Mouse (Mus musculus): ENCODE data around the gene Ttc23. TPM values are rescaled to one million over a fixed set of nuclear protein-coding genes. Genes with fewer than 3 reads are reported as not detected.

The Ttc23 gene
- total RNA-seq, 1 experiment = 9.4 TPM

DNA sequence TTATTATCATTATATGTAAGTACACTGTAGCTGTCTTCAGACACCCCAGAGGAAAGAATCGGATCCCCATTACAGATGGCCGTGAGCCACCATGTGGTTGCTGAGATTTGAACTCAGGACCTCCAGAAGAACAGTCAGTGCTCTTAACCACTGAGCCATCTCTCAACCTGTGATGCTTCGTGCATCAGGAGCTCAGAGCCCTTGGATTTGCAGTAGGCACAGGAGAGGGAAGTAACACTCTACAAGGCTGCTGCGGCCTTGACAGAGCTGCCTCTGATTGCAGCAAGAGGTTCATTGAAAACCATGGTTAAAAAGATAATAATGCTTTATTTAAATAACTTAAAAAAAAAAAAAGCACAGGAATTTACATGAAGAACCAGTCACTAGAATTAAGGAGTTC lies 1.2 kb downstream of the Ttc23 start:
- no peak overlapping the region for H3K27ac ChIP-seq (ENCODE audit: insufficient read depth, low read depth, low read length, poor library complexity, severe bottlenecking)
- H3K36me3 ChIP-seq (ENCODE audit: control insufficient read depth, insufficient read depth, low read length, poor library complexity, severe bottlenecking) = no peaks in the 10 kb centered on the region
- H3K4me3 ChIP-seq (ENCODE audit: insufficient read depth in 1 of 2, low read depth in 1 of 2, low read length in 2 of 2, poor library complexity in 1 of 2, severe bottlenecking in 1 of 2) = peak overlapping the region in 1 of 2 experiments; percentile 76; a peak in 1 of 4 replicates
- no peak overlapping the region for H3K9ac ChIP-seq (ENCODE audit: insufficient read depth, low read depth, low read length, poor library complexity, severe bottlenecking)
- TF ChIP-seq MAFK (IDR thresholded peaks at IDR 0.05; ENCODE audit: insufficient read depth, low read depth, low read length) (no peak), ZC3H11A (IDR thresholded peaks at IDR 0.05; ENCODE audit: borderline replicate concordance, low read depth, low read length) (no peak), HCFC1 (IDR thresholded peaks at IDR 0.05; ENCODE audit: borderline replicate concordance, insufficient read depth, low read length) (no peak), CHD2 (IDR thresholded peaks at IDR 0.05; ENCODE audit: low read depth, low read length) (no peak), ZNF384 (IDR thresholded peaks at IDR 0.05; ENCODE audit: low read depth, low read length) (no peak)
- no peak for DNase-seq (ENCODE audit: low read depth, low spot score)
- in situ Hi-C loops (cut with MboI; ENCODE audit: low sequenced_read_pairs in 2 of 2, unreplicated experiment in 2 of 2) = loop anchor here in 1 of 2 experiments (25.0 kb wide), 1 partner anchor 811 kb away; the partner anchor contains the start of gene Adamts17
- no peaks in the 10 kb centered on the region for H3K9me3 ChIP-seq (ENCODE audit: control insufficient read depth, insufficient read depth, low read depth, low read length)
- peaks cover 3 to 8% of the 10 kb centered on the region in 2 experiments; a peak in 2 of 4 replicates for H3K4me1 ChIP-seq (ENCODE audit: control insufficient read depth in 2 of 2, insufficient read depth in 2 of 2, low read length in 2 of 2, poor library complexity in 1 of 2)

DNA sequence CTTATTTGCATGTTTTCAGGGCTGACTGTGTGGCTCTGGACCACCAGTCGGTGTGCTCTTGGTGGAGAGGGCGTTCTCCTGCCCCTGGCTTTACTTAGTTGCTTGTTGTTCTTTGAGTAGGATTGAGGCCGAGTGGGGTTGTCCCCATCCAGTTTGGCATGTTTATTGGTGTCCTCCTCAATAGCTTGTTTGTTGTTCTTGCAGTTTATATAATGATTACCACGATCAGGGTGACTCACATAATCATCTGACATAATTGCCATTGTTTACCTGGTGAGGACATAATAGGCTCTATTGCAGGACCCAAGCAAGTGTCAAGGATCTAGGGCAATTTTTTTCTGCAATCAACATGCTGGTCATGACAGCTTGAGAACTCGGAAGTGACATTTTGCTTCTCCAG lies 5.0 kb downstream of the Ttc23 start:
- no peak overlapping the region for H3K4me3 ChIP-seq (ENCODE audit: insufficient read depth in 1 of 2, low read depth in 1 of 2, low read length in 2 of 2, poor library complexity in 1 of 2, severe bottlenecking in 1 of 2)
- TF ChIP-seq ZC3H11A (IDR thresholded peaks at IDR 0.05; ENCODE audit: borderline replicate concordance, low read depth, low read length) (no peak), HCFC1 (IDR thresholded peaks at IDR 0.05; ENCODE audit: borderline replicate concordance, insufficient read depth, low read length) (no peak), ZNF384 (IDR thresholded peaks at IDR 0.05; ENCODE audit: low read depth, low read length) (no peak), MAFK (IDR thresholded peaks at IDR 0.05; ENCODE audit: insufficient read depth, low read depth, low read length) (no peak), CHD2 (IDR thresholded peaks at IDR 0.05; ENCODE audit: low read depth, low read length) (no peak)
- DNase-seq (ENCODE audit: low read depth, low spot score) = no peak
- no peak overlapping the region for H3K9ac ChIP-seq (ENCODE audit: insufficient read depth, low read depth, low read length, poor library complexity, severe bottlenecking)
- H3K4me1 ChIP-seq (ENCODE audit: control insufficient read depth in 2 of 2, insufficient read depth in 2 of 2, low read length in 2 of 2, poor library complexity in 1 of 2) = peaks cover 4 to 8% of the 10 kb centered on the region in 2 experiments; a peak in 2 of 4 replicates
- in situ Hi-C loops (cut with MboI; ENCODE audit: low sequenced_read_pairs in 2 of 2, unreplicated experiment in 2 of 2) = no loop called here
- H3K36me3 ChIP-seq (ENCODE audit: control insufficient read depth, insufficient read depth, low read length, poor library complexity, severe bottlenecking) = no peaks in the 10 kb centered on the region
- H3K27ac ChIP-seq (ENCODE audit: insufficient read depth, low read depth, low read length, poor library complexity, severe bottlenecking) = no peak overlapping the region
- no peaks in the 10 kb centered on the region for H3K9me3 ChIP-seq (ENCODE audit: control insufficient read depth, insufficient read depth, low read depth, low read length)

DNA sequence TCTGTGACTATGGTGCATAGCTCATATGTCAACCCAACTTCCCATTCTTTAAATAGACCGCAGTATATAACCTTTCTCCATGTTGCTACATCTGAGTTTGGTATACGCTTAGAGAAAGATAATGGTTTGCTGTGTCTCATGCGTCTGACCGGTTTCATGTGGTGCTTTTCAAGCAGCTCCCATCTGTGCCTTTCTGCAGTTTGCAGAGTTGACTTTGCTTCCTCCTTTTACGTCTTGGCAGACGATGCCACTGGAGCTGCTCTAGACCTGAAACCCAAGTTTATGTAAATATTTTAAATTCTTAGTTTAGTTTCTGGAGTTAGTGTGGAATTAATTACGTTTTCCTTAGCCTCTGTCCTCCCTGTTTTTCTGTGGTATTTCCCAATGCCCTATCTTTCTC lies 7.5 kb downstream of the Ttc23 start:
- H3K9ac ChIP-seq (ENCODE audit: insufficient read depth, low read depth, low read length, poor library complexity, severe bottlenecking) = no peak overlapping the region
- peaks cover 4 to 6% of the 10 kb centered on the region in 2 experiments; a peak in 2 of 4 replicates for H3K4me1 ChIP-seq (ENCODE audit: control insufficient read depth in 2 of 2, insufficient read depth in 2 of 2, low read length in 2 of 2, poor library complexity in 1 of 2)
- no peaks in the 10 kb centered on the region for H3K9me3 ChIP-seq (ENCODE audit: control insufficient read depth, insufficient read depth, low read depth, low read length)
- in situ Hi-C loops (cut with MboI; ENCODE audit: low sequenced_read_pairs in 2 of 2, unreplicated experiment in 2 of 2) = no loop called here
- DNase-seq (ENCODE audit: low read depth, low spot score) = no peak
- TF ChIP-seq ZC3H11A (IDR thresholded peaks at IDR 0.05; ENCODE audit: borderline replicate concordance, low read depth, low read length) (no peak), CHD2 (IDR thresholded peaks at IDR 0.05; ENCODE audit: low read depth, low read length) (no peak), ZNF384 (IDR thresholded peaks at IDR 0.05; ENCODE audit: low read depth, low read length) (no peak), HCFC1 (IDR thresholded peaks at IDR 0.05; ENCODE audit: borderline replicate concordance, insufficient read depth, low read length) (no peak), MAFK (IDR thresholded peaks at IDR 0.05; ENCODE audit: insufficient read depth, low read depth, low read length) (no peak)
- H3K36me3 ChIP-seq (ENCODE audit: control insufficient read depth, insufficient read depth, low read length, poor library complexity, severe bottlenecking) = no peaks in the 10 kb centered on the region
- H3K4me3 ChIP-seq (ENCODE audit: insufficient read depth in 1 of 2, low read depth in 1 of 2, low read length in 2 of 2, poor library complexity in 1 of 2, severe bottlenecking in 1 of 2) = no peak overlapping the region
- no peak overlapping the region for H3K27ac ChIP-seq (ENCODE audit: insufficient read depth, low read depth, low read length, poor library complexity, severe bottlenecking)

DNA sequence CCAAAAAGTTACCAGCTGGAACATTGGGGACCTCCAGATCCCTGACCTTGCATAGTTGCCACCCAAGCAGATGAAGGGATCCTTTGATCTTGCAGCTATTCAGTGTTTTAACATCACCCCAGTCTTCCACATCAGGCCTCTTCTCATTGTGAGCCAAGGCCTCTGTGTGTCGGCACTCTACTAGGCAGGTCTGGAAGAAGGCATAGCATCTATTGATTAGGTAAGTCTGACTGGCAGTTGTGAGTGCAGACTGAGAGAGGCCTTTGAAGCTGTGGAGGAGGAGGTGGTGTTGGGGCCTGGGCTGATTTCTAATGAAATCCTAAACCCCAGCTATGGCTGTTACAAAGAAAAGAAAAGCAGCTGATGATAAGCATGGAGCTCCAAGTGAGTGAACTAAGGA lies 8.0 kb downstream of the Ttc23 start:
- TF ChIP-seq MAFK (IDR thresholded peaks at IDR 0.05; ENCODE audit: insufficient read depth, low read depth, low read length) (no peak), HCFC1 (IDR thresholded peaks at IDR 0.05; ENCODE audit: borderline replicate concordance, insufficient read depth, low read length) (no peak), ZC3H11A (IDR thresholded peaks at IDR 0.05; ENCODE audit: borderline replicate concordance, low read depth, low read length) (no peak), CHD2 (IDR thresholded peaks at IDR 0.05; ENCODE audit: low read depth, low read length) (no peak), ZNF384 (IDR thresholded peaks at IDR 0.05; ENCODE audit: low read depth, low read length) (no peak)
- Histone ChIP-seq H3K27ac (ENCODE audit: insufficient read depth, low read depth, low read length, poor library complexity, severe bottlenecking) (no peak overlapping the region), H3K4me1 (ENCODE audit: control insufficient read depth in 2 of 2, insufficient read depth in 2 of 2, low read length in 2 of 2, poor library complexity in 1 of 2) (peaks cover 4 to 6% of the 10 kb centered on the region in 2 experiments; a peak in 2 of 4 replicates), H3K4me3 (ENCODE audit: insufficient read depth in 1 of 2, low read depth in 1 of 2, low read length in 2 of 2, poor library complexity in 1 of 2, severe bottlenecking in 1 of 2) (peak overlapping the region; percentile 33 to 37; a peak in 2 of 4 replicates), H3K36me3 (ENCODE audit: control insufficient read depth, insufficient read depth, low read length, poor library complexity, severe bottlenecking) (no peaks in the 10 kb centered on the region), H3K9ac (ENCODE audit: insufficient read depth, low read depth, low read length, poor library complexity, severe bottlenecking) (no peak overlapping the region), H3K9me3 (ENCODE audit: control insufficient read depth, insufficient read depth, low read depth, low read length) (no peaks in the 10 kb centered on the region)
- in situ Hi-C loops (cut with MboI; ENCODE audit: low sequenced_read_pairs in 2 of 2, unreplicated experiment in 2 of 2) = no loop called here
- DNase-seq (ENCODE audit: low read depth, low spot score) = no peak

Measured in ES-E14 (cell line).